Mouse (Mus musculus) right cerebral cortex, postnatal 14 days (tissue): ENCODE measurements around the gene Ing3.

Experiments
- DNase-seq: peaks from one replicate; pipeline ENCODE4 v3.0.0; 2022

The Ing3 gene

DNA sequence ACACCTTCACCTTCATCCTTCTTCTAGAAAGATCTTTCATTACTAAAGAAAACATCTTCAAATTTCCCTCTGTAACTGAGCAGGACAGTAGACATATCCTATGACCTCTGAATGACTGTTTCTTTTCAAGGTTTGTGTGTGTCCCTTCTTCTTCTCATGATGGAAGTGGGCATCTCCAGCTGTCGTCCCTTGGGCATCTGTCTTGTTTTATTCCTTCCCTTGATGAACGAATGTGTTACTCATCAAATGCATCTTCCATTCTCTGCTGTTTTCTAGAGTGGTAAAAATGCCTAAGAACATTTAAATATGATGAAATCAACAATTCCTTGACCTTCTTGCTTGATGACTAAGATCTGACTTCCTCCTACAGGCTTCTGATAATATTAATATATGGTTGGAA lies 43.7 kb downstream of the Ing3 start:
- no peak for DNase-seq

DNA sequence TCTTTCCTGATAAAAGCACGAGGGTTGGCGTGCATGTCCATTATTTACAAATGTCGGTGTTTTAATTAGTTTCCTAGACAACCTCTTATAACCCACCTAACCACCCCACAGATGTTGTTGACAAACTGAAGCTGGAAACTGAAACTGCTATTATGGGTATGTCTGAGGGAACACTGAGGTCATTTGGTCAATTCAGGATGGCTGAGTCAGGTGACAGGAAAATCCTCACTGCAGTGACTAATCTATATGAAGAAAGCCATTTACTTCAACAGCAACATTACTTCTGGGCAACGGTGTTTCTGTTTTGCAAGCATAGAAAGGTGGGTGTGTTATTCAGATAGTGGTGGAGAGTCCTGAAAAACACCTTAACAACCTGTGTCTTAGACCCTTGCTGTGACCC lies 48.8 kb downstream of the Ing3 start:
- no peak for DNase-seq

DNA sequence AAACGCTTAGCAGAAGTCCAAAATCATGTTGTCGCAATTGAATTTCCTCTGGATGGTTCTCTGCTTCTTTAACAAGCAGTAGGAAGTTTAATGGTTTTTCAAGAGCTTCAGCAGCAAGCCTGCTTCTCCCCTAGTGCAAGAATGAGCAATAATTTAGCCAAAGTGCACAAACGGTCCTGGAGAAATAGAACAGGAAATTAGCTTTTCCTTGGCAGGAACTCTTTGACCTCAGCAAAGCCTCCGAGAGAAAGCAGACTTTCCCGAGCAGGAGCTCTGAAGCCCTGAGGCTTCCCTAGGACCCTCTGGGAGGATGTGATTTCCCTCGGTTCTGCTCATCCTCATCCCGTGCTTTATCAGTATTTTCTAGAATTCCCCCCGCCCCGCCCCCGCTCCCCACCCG lies 49.7 kb downstream of the Ing3 start:
- no peak for DNase-seq

DNA sequence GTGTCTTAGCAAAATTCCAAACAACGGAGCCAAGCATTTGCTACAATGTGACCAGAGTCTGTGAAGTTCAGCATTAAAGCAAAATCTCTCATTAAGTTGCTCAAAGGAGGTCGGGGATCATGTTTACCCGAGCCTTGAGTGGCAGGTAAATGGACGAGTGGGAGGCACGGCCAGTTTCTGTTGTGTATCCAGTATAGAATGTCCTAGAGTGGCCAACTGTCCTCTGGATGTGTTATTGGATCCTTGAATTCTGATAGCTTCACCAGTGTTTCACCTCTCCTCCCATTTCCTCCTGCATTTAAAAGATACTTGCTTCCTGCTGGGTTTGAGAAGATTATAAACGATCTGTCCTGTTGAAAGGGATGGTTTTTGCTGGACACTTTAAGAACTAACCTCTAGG lies 50.7 kb downstream of the Ing3 start:
- no peak for DNase-seq

DNA sequence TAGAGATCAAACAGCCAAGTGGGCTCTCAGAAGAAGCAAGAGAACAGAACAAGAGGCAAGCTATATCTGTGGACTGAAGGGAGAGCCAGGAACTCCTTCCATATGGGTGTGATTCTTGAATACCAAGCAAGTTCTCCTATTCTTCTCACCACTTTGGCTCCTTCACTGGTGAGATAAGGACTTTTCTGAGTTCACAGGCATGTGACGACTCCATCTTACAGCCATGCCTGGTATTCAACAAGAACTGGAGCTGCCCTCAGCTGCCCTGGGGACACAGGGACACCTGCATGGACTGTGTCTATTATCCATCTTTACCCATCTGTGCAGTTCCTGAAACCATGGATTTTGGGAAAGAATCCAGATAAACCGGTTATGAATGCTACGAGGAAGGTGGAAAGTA lies 51.5 kb downstream of the Ing3 start:
- DNase-seq, result no peak

DNA sequence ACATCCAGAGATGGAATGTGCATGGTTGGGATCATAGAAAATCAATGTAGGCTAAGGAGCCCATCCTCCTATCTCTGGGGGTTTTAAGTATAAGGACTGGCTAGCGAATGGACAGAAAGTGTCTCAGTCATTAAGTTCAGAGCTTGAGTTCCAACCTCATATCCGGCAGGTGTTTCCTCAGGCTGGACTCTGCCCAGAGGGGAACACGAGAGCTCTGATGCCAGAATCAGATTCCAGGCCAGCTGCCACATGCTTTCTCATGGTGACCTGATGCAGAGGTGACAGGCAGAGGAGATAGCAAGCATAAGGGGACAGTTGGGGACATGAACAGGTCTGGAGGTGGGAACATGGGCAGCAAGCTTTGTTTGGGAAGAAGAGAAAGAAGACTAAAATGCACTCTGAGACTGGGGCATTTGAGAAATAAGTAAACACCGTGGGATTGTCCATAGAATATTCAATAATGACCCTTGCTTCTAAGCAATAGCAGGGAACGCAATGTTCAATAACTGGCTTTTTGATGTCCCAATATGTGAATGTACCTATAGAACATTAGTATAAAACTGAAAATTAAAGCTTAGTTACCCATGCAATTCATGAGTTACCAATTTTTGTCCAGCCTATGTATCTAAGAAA lies 52.0 kb downstream of the Ing3 start:
- DNase-seq, result no peak

DNA sequence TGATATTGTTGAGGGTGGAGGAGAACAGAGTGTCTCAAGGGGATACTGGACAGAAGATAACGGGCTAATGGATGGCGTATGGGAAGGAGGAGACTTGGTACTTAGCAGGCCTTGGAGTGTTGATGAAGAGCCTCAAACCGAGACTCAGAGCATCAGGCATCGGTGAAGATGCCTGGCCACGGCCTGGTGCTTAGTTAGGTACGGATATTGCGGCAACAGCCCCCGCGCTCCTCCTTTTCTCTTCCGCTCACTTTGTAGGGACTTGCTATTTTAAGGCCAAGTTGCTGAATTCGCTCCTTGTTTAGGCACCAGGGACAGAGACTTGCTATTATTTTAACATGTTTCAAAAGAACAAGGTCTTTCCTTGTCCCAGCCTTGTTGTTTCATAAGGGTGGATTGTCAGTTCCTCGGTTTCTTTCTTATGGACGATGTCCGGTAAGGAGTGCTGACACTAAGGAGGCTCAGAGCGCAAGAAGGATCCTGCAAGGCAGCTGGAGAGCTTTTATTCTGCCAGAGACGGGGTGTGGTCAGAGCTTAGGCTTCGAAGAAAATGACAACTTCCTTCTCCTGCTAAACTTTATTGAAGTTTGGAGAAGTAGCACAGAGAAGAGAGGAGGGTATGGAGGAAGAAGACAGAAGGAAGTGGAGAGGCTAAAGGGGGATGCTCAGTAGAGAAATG lies 53.3 kb downstream of the Ing3 start:
- no peak for DNase-seq

DNA sequence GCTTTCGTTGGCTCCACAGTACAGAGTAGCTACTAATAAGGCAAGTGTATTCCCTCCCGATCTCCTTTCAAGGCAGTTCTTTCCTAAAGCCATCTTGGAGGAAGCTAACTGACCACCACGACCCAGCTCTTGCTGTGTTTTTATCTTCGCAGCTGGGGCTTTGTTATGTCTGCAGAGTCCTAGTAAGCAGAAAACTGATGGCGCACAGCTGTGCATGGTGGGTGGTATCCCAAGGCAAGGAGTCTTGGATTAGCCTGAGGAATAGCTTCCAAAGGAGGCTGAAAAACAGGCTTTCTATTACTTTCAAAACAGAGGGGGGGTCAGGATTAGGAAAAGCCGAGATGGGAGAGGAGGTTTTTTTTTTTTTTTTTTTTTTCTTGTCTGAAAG lies 53.8 kb downstream of the Ing3 start:
- DNase-seq, result no peak

DNA sequence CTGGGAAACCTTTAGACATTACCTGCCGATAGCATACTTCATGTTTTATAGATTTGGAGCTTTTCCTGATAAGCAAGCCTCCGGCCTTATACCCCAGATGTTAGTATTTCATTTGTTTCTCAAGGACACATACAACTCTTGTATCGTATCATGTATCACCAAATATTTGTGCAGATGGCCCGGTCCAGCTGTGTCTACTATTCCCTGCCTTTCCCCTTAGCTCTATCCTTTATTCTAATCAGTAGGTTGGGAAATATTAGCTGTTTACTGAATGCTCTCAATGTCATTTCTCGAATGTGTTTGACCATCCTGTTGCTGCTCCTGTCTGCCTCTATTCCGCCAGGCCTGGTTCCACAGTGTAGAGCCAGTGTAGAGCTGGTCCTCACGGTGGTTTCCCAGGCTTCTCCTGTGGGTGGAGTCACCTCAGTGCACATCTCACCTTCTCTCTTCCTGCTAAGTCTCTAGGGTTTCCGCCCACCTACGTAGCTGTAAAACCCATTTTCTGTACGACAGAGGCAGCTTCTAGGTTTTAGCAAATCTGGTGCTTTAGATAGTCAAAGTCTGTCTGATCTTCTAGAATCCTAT lies 54.7 kb downstream of the Ing3 start:
- DNase-seq, result no peak

DNA sequence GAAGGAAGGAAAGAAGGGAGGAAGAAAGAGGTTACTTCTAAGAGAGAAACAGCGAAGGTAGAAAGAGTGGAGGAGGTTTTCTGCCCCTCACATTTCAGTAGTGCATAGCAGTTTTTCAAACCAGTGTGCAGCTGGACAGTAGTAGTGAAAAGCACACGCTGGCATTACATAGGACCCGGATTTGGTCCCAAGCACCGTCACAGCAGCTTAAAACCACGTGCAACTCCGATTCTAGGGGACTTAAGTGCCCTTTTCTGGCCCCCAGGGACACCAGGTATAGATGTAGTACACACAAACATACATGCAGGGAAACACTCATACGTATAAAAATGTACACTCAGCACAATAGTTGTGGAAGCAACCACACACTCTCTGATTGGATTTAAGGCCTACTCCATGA lies 59.0 kb downstream of the Ing3 start:
- no peak for DNase-seq

DNA sequence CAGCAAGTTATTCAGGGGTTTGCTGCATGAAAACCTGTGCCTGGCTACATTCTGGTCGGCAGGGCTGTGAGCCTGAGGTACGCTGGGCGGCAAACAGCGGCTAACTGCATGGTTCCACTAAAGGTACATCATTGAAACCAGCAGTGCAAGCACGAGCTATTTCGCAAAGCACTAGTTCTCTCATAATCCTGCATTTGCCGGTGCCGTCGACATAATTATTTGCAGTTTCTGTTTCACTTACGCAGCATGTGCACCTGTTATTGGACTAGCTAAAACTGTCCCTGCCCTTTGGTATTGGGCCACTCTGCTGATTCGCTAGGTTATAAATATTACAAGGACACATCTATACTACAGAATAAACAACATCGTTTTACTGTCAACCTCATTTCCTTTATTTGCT lies 60.9 kb downstream of the Ing3 start:
- DNase-seq, result no peak

DNA sequence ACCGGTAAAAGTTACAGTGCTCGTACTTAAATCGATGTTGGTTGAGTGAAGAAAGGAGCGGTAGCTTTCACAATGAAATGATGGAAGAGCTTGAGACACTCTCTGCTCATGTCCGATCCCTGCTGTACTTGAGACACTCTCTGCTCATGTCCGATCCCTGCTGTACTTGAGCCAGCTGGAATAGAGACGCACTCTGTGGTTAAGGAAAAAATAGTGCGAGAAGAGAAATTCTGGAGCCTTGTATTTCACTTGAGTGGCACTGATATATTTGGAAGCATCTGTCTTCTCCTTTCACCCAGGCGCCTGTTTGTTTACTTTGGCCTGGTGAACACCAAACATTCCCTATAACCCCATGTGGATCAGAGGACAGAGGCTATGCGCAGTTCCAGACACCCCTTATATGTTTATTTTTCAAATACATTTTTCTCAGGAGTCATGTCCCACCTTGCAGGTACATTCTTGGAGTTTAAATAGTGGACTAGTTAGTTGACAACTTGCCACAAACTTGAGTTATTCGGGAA lies 61.5 kb downstream of the Ing3 start:
- no peak for DNase-seq

DNA sequence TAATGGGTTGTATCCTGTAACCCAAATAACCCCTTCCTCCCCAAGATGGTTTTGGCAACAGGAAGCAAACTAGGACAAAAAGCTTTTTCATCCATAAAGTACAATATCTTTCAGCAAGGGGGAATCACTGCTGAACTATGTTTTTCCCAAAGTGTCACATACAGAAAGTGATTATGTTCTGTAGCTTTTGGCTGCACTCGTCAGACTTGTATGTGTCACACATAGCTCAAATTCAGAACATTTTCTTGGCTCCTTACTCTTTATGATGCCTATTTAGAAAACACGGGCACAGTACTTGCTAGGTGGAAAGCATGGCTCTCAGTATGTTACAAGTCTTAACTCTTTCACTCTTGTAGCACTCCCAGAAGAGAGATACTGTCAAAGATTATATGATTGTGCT lies 62.2 kb downstream of the Ing3 start:
- no peak for DNase-seq

DNA sequence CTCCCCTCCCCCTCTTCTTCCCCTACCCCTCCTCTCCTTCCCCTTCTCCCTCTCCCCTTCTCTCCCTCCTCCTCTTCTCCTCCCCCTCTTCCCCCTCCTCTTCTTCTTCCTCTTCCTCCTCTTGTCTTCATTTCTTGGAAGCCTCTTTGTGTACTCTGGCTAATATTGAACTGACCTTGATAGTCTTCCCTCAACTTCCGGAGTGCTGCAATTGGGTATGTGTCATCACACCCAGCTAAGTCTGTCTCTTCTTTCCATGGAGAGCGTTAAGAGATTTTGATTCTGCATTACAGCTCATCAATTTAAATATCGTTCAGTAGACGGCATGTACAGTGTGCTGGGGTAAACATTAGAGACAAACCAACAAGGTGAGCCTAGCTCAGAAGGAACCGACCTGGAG lies 62.7 kb downstream of the Ing3 start:
- no peak for DNase-seq

DNA sequence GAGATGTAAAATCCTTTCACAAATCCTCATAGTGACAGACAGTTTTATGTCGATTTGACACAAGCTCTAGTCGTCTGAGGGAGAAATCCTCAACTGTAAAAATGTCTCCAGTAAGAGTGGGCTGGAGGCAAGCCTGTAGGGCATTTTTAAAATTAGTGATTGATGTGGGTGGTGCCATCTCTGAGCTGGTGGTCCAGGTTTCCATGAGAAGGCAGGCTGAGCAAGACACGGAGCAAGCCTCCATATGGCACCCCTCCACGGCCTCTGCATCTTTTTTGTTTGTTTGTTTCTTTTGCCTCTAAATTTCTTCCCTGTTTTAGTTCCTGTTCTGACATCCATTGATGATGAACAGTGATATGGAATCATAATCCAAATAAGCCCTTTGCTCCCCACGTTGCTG lies 63.1 kb downstream of the Ing3 start:
- no peak for DNase-seq

DNA sequence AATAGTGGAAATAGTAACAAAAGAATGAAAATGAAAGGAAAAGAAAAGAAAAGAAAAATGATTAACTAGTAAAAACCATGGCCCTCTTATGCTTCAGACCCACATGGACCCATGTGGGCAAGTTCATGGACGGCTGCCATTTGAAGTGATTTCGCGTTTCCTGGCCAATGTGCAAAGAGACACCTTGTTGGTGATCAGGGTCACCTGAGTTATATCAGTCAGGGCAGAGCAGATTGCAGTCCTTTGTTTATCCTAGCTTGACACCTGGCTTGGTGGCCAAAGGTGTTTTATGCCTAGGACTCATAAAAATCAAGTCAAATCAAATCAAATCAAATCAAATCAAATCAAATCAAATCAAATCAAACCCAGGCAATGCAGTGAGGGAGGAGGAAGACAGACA lies 64.0 kb downstream of the Ing3 start:
- DNase-seq, result no peak

DNA sequence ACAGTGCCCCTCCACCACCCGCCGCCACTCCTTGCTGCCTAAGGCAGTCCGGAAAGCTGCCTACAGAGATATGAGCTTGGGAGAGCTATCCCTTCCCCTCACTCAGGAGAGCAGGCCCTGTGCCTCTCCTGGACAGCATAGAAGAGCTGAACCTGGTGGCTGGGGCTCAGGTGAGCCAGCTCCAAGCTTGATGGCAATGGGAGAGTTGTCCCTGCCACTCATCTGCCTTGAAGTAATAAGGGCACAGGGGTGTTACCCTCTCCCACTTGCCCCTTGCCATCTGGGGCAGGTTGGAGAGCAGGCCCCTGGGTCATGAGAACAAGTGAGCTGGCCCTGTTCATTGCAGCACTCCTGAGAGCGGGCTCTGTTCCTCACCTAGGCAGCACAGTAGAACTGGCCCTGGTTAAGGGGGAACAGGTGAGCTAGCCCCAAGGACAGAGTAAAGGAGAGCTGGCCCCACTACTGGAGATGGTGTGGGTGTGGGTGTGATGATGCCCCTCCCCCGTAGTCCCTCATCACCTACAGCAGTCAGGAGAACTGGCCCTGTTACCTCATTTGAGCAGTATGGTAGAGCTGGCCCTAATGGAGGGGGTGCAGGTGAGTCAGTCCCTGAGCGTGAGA lies 65.0 kb downstream of the Ing3 start:
- DNase-seq, result no peak

DNA sequence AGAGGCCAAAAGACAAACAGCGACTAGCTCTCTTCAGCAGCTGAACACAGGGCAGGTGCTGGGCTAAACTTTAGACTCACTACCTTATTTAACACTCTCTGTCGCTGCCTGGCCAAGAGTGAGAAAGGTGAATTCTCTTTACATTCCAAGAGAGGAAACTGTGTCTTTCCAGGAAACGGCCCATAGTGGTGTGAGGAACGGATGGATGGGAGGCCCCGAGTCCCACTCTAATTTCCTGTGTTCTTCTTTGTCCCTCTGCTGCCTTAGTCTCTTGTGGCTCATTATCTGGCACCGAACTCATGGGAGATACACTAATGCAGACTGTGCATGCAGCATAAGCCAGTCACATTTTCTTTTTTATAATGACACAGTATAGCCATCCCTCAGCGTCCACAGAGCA lies 68.3 kb downstream of the Ing3 start:
- DNase-seq, result no peak

DNA sequence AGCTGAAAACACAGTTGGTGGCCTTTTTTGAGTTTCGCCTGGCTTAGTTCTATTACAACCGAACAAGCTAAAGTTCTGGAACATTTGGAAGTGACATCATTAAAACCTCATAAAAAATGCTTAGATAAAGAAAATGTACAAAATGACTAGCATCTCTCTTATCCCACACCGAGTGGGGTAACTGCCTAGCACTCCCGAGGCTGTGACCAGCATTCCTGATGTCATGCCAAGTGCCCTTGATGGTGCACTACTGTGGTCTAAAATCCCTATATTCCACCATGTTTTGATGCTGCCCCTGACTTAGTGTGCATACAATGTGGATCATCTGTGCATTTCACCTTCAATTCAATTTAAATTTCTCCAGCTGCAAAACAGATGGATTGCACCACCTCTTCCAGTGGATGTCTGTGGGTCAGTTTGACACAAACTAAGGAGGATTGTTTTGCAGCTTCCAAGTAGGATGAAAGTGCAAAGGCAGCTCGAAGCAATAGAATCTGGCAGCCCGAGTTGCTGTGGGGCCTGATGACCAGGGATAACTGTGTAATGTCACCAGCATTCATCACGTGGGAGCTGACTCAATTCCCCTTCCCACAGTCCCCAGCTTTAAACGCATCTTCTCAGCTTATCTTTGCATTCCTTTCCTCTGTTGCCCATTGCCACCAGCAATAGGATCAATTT lies 69.5 kb downstream of the Ing3 start:
- no peak for DNase-seq

DNA sequence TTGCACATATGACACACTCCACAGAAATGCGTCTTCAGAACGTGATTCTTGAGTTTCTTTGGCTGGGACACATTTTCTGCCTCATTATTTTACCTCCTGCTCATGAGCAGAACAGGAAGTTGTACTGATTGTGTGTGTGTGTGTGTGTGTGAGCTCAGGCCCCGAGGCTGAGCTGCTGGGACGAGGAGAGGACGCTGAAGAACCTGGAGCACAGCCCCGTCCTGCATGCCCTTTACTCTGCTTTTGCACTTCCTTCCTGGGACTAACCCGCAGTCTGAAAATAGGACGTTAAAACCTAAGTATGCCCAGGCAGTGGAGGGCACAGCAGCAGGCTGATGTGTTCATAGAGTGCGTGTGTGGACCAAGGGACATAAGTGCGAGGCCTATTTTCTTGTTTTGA lies 70.3 kb downstream of the Ing3 start:
- DNase-seq, result no peak

DNA sequence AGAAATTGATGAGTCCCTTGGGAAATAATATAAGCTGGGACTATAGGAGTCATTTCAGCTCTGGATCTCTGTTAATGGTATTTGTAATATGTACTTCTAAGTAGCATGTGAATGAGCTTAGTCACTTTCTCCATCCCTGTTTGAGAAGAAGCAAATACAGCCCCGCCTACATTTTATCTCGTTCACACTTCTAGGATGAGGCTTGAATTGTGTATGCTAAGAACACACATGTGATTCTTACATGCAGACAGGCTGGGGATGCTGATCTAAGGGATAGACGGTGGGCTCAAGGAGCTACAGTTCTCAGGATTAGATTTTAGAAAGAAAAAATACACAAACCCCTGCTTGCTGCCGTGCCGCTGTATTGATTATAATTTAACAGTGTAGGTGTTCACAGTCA lies 71.3 kb downstream of the Ing3 start:
- no peak for DNase-seq

DNA sequence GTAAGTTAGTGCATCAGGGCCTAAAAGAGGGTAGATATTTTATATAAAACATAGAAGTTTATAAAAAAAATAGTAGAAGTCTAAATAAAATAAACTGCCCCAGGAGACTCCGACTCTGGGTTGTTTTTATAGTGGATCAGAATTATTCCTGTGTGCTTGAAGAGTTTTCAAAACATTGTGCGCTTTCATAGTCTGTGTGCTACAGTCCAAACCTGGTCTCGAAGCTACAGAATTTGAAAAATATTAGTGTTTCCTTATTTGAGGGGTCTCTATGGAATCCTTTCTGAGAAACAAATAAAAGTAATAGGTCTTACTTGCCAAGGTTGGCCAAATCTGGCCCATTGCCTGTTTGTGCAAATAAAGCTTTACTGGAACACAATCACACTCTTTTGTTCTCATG lies 71.9 kb downstream of the Ing3 start:
- DNase-seq, result no peak

DNA sequence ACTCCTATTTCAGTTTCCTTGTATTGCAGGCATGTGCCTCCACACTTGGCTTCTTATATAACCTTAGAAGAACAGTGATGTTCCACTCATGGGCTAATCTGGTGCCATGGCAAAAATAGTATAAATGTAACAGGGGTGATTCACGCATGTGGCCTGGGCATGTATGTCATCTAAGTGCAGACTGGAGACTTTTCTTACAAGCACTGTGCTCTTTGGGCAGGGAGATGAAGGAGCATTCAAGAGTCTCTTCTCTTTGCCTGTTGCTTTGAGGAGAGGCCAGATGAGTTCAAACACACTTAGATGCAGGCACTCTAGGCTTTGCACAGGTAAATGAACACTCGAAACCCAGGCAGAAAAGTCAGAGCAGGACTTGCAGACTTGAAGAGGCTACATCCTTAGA lies 74.8 kb downstream of the Ing3 start:
- no peak for DNase-seq
